Mouse (Mus musculus) liver, embryonic 14.5 days (tissue): Measurements from ENCODE around the gene Cfap43. TPM values are rescaled to one million over a fixed set of nuclear protein-coding genes. Genes with fewer than 3 reads are reported as not detected.
A peak's percentile ranks its signal among the peaks of the same experiment; 100 is the strongest.

Experiments
- ATAC-seq: fragments of 200-750 bp; cut with Nextera tagmentation; 2 replicates; pipeline ENCODE4 v1.8.0; 2017; ENCODE audit warnings: moderate number of reproducible peaks, mild to moderate bottlenecking, moderate library complexity; ENCODE audit not compliant: insufficient read depth
- DNase-seq, 3 experiments: peaks; one replicate each; pipeline ENCODE4 v3.0.0-alpha.2; 2012 to 2013; ENCODE audit warnings: low read depth in 3 of 3, low spot score in 3 of 3
- H3K27ac ChIP-seq: fragments of 300-500 bp; sonication (generic); 2 replicates; pipeline ENCODE4 v1.5.1; 2014; ENCODE audit warnings: moderate library complexity, mild to moderate bottlenecking, control low read depth, inconsistent platforms
- H3K27me3 ChIP-seq: fragments of 300-500 bp; sonication (generic); 2 replicates; pipeline ENCODE4 v1.6.1; 2014; ENCODE audit warnings: mild to moderate bottlenecking, low read length, moderate library complexity; ENCODE audit not compliant: control insufficient read depth, insufficient read depth
- H3K36me3 ChIP-seq: fragments of 300-500 bp; sonication (generic); replicated peaks from 2 replicates; pipeline ENCODE4 v1.6.1; 2014; ENCODE audit warnings: low read depth; ENCODE audit not compliant: control insufficient read depth, insufficient read depth
- H3K4me1 ChIP-seq, 2 experiments: fragments of 200-500 bp in 1 of 2; fragments of 300-500 bp in 1 of 2; sonication (generic) in 1 of 2; replicated peaks; 2 replicates each; pipeline ENCODE4 v1.6.1; 2012 to 2014; ENCODE audit warnings: antibody characterized with exemption in 1 of 2, inconsistent platforms in 1 of 2, low read length in 1 of 2; ENCODE audit not compliant: control insufficient read depth in 2 of 2, insufficient read depth in 2 of 2
- H3K4me2 ChIP-seq: fragments of 300-500 bp; sonication (generic); 2 replicates; pipeline ENCODE4 v1.6.1; 2014; ENCODE audit warnings: low read depth, mild to moderate bottlenecking, control low read depth, moderate library complexity
- H3K4me3 ChIP-seq, 2 experiments: fragments of 200-500 bp in 1 of 2; fragments of 300-500 bp in 1 of 2; sonication (generic) in 1 of 2; 2 replicates each; pipeline ENCODE4 v1.5.1; 2012 to 2014; ENCODE audit warnings: low read depth in 2 of 2, low read length in 2 of 2, mild to moderate bottlenecking in 2 of 2, control low read depth in 1 of 2, inconsistent platforms in 1 of 2, moderate library complexity in 1 of 2; ENCODE audit not compliant: insufficient read depth in 1 of 2
- H3K9ac ChIP-seq: fragments of 300-500 bp; sonication (generic); replicated peaks from 2 replicates; pipeline ENCODE4 v1.6.1; 2014; ENCODE audit warnings: mild to moderate bottlenecking, control low read depth, moderate library complexity
- H3K9me3 ChIP-seq: fragments of 300-500 bp; sonication (generic); 2 replicates; pipeline ENCODE4 v1.6.1; 2016; ENCODE audit warnings: low read length, mixed read lengths; ENCODE audit not compliant: control insufficient read depth
- CTCF ChIP-seq: IDR thresholded peaks from 2 replicates; pipeline ENCODE4 v1.5.1; 2016; ENCODE audit warnings: antibody characterized with exemption, low read depth, control low read depth
- EP300 ChIP-seq: IDR thresholded peaks from 2 replicates; pipeline ENCODE4 v1.6.1; 2016; ENCODE audit warnings: antibody characterized with exemption, low read depth
- WGBS: fragments of 180-500 bp; shearing (Covaris S2); extraction: QIAGEN DNeasy Blood & Tissue Kit; methylation state at CpG from one replicate; pipeline ENCODE4 v1.1.7; 2014; ENCODE audit not compliant: insufficient replicate concordance; 5-methylcytosine and 5-hydroxymethylcytosine counted together
- polyA plus RNA-seq, 2 experiments: library from polyadenylated mRNA; depleted of rRNA in 1 of 2; stranded (reverse) in 1 of 2; unstranded in 1 of 2; fragments of >200 nt; fragmentation: Nextera tagmentation in 1 of 2; extraction: Ambion mirVana in 1 of 2; gene quantifications; 2 replicates each; pipeline versions ENCODE4 v1.2.1 to v1.2.3; 2012 to 2014

The Cfap43 gene
- polyA plus RNA-seq, 2 experiments: 0.05 TPM; not detected in 1

DNA sequence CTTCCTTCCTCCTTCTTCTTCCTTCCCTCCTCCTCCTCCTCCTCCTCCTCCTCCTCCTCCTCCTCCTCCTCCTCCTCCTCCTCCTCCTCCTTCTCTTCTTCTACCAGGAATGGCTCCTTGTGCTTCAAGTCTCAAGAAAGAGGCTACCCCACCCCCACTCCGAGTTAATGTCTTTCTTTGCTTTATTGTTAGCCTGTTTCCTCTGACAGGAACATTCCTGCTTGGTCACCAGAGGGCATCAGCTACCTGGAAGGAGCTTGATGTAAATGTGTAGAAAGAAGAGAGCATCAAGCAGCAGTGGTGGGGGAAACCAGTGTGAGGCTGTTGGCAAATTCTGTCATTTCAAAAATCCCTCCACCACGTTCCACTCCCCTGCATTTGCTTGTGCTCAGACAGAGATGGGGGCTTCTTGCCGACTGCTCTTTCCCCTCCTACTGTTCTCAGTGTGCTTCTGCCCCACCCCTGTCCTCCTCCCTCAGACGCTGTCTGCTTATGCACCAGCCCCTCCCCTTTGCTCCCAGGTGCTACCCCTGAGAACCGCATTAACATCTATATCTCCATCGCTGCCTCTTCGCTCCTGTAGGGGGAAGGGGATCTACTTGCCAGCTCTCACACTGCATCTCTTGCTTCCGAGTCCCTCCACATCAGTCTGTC lies 96.8 kb downstream of the Cfap43 start:
- TF ChIP-seq EP300 (no peak), CTCF (no peak)
- Histone ChIP-seq H3K27me3 (no peaks in the 10 kb centered on the region), H3K4me2 (no peak overlapping the region), H3K27ac (no peak overlapping the region), H3K4me1 (no peaks in the 10 kb centered on the region), H3K9me3 (no peaks in the 10 kb centered on the region), H3K4me3 (no peak overlapping the region), H3K36me3 (no peaks in the 10 kb centered on the region), H3K9ac (no peak overlapping the region)
- ATAC-seq: no peak
- no peak for DNase-seq
- 14% methylated on average over 8 of the region's 8 CpGs for WGBS

DNA sequence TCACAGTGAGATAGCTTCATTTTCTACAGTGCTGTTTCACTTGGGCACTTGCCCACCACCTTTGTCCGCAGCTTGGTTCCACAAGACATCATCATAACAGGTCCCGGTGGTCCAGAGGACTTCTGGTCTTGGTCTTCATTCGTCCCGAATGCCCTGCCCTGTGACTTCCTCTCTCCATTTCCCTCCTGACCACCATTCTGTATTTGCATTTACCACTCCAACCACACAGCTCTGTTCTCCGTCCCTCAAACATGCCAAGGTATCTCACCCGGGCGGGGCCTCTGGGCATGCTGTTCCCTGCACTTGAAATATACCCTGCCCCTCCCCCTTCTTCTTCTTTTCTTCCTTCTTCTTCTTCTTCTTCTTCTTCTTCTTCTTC lies 97.6 kb downstream of the Cfap43 start:
- H3K4me1 ChIP-seq: no peaks in the 10 kb centered on the region
- H3K9ac ChIP-seq: no peak overlapping the region
- H3K4me3 ChIP-seq: no peak overlapping the region
- no peaks in the 10 kb centered on the region for H3K9me3 ChIP-seq
- H3K27ac ChIP-seq: no peak overlapping the region
- H3K4me2 ChIP-seq: no peak overlapping the region
- DNase-seq: no peak
- ATAC-seq: no peak
- 22% methylated on average over 7 of the region's 7 CpGs for WGBS
- no peaks in the 10 kb centered on the region for H3K36me3 ChIP-seq
- H3K27me3 ChIP-seq: no peaks in the 10 kb centered on the region
- TF ChIP-seq CTCF (no peak), EP300 (no peak)

DNA sequence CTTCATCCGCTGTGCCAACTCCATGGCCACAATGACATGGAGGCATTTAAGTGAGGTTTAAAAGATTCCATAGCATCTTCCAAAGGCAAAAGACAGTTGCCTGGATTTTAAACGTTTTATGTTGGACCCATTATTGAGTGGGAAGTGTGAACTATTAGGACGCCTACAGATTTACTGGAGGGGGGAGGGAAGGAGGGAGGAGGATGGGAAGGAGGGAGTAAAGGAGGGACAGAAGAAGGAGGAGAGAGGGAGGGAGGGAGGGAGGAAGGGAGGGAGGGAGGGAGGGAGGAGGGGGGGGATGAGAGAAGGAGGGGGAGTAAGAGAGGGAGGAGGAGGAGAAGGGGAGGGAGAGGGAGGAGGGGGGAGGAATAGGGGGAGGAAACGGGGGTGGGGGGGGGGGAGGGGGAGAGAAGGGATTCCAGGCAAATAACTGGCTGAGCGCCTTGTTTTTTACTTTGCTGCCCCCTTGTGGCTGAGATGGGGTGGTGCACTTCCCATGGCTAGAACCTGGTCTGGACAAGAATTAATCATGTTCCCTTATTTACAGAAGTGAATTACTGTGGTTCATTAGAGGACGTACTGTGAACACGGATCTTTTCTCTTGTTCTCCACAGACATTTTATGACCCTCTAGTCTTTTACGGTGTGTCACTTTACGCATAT lies 98.1 kb downstream of the Cfap43 start:
- WGBS: 19% methylated on average over 8 of the region's 9 CpGs
- Histone ChIP-seq H3K27ac (no peak overlapping the region), H3K9ac (no peak overlapping the region), H3K4me3 (no peak overlapping the region), H3K9me3 (no peaks in the 10 kb centered on the region), H3K36me3 (no peaks in the 10 kb centered on the region), H3K4me2 (no peak overlapping the region), H3K4me1 (no peaks in the 10 kb centered on the region), H3K27me3 (no peaks in the 10 kb centered on the region)
- no peak for ATAC-seq
- peak; percentile 75 for TF ChIP-seq CTCF
- no peak for TF ChIP-seq EP300
- peak in 2 of 3 experiments; percentile 29 to 43 for DNase-seq

DNA sequence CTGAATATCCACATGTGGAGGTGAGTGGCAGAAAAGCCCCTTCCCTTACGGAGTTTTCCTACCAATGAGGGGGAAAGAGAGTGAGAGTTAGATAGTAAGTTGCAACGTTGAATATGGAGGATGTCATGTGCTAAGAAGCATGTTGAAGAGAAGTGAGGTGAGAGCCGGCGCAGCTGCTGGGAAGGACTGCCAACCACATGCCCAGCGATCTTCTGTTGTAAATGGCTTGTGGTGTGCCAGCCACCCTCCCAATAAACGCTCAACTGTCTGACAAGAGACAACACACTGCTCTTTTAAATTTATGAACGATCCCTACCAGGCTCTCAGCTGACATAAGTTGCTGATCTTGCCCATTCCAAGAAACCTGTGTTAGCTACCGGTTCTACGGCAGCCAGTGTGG lies 101.4 kb downstream of the Cfap43 start:
- ATAC-seq: no peak
- Histone ChIP-seq H3K4me3 (no peak overlapping the region), H3K27ac (no peak overlapping the region), H3K4me1 (no peaks in the 10 kb centered on the region), H3K9ac (no peak overlapping the region), H3K4me2 (no peak overlapping the region), H3K36me3 (no peaks in the 10 kb centered on the region), H3K27me3 (no peaks in the 10 kb centered on the region), H3K9me3 (no peaks in the 10 kb centered on the region)
- TF ChIP-seq EP300 (no peak), CTCF (no peak)
- WGBS: 66% methylated on average over 9 of the region's 9 CpGs
- no peak for DNase-seq

DNA sequence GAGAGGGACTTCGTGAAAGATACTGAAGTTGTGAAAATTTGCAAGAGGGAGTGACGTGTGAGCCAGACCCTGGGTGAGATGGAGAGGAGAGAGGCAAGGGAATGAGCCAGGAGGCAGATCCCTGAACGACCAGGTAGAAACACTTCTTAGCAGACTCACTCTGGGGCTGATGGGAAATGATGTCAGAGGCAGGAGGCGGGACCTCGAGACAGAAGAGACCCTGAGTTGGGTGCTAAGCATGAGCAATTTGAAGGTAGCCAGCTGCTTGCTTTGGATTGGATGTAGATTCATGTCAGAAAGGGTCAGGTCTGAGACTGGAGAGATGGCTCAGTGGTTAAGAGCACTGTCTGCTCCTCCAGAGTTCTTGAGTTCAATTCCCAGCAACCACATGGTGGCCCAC lies 104.4 kb downstream of the Cfap43 start:
- H3K4me1 ChIP-seq: no peaks in the 10 kb centered on the region
- ATAC-seq (no peak), DNase-seq (no peak)
- no peak overlapping the region for H3K4me3 ChIP-seq
- no peak overlapping the region for H3K27ac ChIP-seq
- no peaks in the 10 kb centered on the region for H3K9me3 ChIP-seq
- no peak overlapping the region for H3K4me2 ChIP-seq
- H3K36me3 ChIP-seq: no peaks in the 10 kb centered on the region
- WGBS: 55% methylated on average over 5 of the region's 5 CpGs
- TF ChIP-seq EP300: no peak
- TF ChIP-seq CTCF: no peak
- H3K9ac ChIP-seq: no peak overlapping the region
- H3K27me3 ChIP-seq: no peaks in the 10 kb centered on the region
